Mouse (Mus musculus): Measurements from ENCODE around the gene Gm38655.

DNA sequence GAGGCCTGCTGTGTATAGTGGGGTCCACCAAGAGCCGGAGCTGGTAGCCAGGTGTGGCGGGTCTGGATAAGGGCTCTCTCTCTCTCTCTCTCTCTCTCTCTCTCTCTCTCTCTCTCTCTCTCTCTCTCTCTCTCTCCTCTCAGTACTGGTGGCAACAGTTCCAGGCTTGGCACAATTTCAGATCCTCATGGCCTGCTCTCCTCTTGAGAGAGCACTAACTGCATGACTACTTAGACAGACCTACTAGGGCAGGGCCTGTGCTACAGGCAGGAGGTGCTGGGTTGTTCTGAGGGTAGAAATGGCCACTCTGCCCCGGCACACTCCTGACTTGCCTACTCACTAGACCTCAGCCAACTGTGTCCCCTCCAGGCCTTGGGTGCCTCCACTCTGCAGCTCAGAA lies 2.7 kb downstream of the Gm38655 start:
- TF ChIP-seq CTCF (IDR thresholded peaks at IDR 0.05; ENCODE audit: borderline replicate concordance, insufficient read depth, low read depth, low read length) = no peak
- no peak for TF ChIP-seq POLR2A (IDR thresholded peaks at IDR 0.05; ENCODE audit: borderline replicate concordance, insufficient read depth, low read length)

All from cerebellum, adult 2 months (tissue).